In genomic region chr17:87447612-87448200, GRCm38 (mm10) we compare ENCODE assay signal across 8 mouse cellular contexts. TPM values are rescaled to one million over a fixed set of nuclear protein-coding genes. Genes with fewer than 3 reads are reported as not detected.
DNase-seq lines count a peak whose midpoint lies in the region; ATAC-seq lines count a peak whose summit lies in the region.

No protein-coding gene starts in this region.

- peaks cover 38% of the 10 kb centered on the region for H3K4me1 ChIP-seq in erythroblast, embryonic 14.5 days (ENCODE audit: control insufficient read depth)
- H3K4me1 ChIP-seq in limb, embryonic 12.5 days (replicated peaks) = peaks cover 22% of the 10 kb centered on the region
- peaks cover 5% of the 10 kb centered on the region; the same call in 1 of the 2 replicates for H3K4me1 ChIP-seq in stomach, embryonic 15.5 days

- peaks cover 12% of the 10 kb centered on the region for H3K27me3 ChIP-seq in erythroblast, embryonic 14.5 days (ENCODE audit: control insufficient read depth)
- 0 out of 2 replicates have a peak, but pooled peaks cover 8% of the 10 kb centered on the region for H3K27me3 ChIP-seq in limb, embryonic 12.5 days
- H3K27me3 ChIP-seq in stomach, embryonic 15.5 days (replicated peaks) = no peaks in the 10 kb centered on the region

- 42% methylated on average over 12 of the region's 12 CpGs for WGBS in limb, embryonic 12.5 days
- 51% methylated on average over 12 of the region's 12 CpGs for whole genome bisulfite sequencing in stomach, embryonic 15.5 days

- peaks cover 22% of the 10 kb centered on the region for H3K36me3 ChIP-seq in erythroblast, embryonic 14.5 days (ENCODE audit: control insufficient read depth)
- no peaks in the 10 kb centered on the region for H3K36me3 ChIP-seq in limb, embryonic 12.5 days
- no peaks in the 10 kb centered on the region for H3K36me3 ChIP-seq in stomach, embryonic 15.5 days

- peak overlapping the region; percentile 71 for H3K4me2 ChIP-seq in limb, embryonic 12.5 days
- peak overlapping the region; percentile 57 for H3K4me2 ChIP-seq in stomach, embryonic 15.5 days

- peak overlapping the region; percentile 96 for H3K9ac ChIP-seq in limb, embryonic 12.5 days (replicated peaks)
- H3K9ac ChIP-seq in stomach, embryonic 15.5 days = peak overlapping the region; percentile 11; the same call in 1 of the 2 replicates

- H3K9me3 ChIP-seq in erythroblast, embryonic 14.5 days (ENCODE audit: control insufficient read depth, low read length) = no peaks in the 10 kb centered on the region
- H3K9me3 ChIP-seq in limb, embryonic 12.5 days = no peaks in the 10 kb centered on the region
- H3K9me3 ChIP-seq in stomach, embryonic 15.5 days = no peaks in the 10 kb centered on the region

- H3K4me3 ChIP-seq in erythroblast, embryonic 14.5 days (replicated peaks) = peak overlapping the region; percentile 91
- peak overlapping the region; percentile 94 for H3K4me3 ChIP-seq in limb, embryonic 12.5 days (replicated peaks)
- H3K4me3 ChIP-seq in stomach, embryonic 15.5 days (replicated peaks) = peak overlapping the region; percentile 89

- DNase-seq in thymus, postnatal 14 days = peak; percentile 12
- no peak for DNase-seq in thymus, postnatal 4 days
- DNase-seq in spleen, postnatal 36 days (ENCODE audit: low spot score in 2 of 2) = no peak
- no peak for DNase-seq in frontal cortex, adult 2 months (ENCODE audit: extremely low spot score in 1 of 2, low spot score in 1 of 2)

- no peak for ATAC-seq in erythroblast, adult 5-6 weeks (replicated peaks; ENCODE audit: low FRiP score, poor library complexity, severe bottlenecking)
- ATAC-seq in limb, embryonic 12.5 days (ENCODE audit: insufficient number of reproducible peaks, insufficient read depth, low FRiP score, low TSS enrichment, low read depth) = peak; percentile 8; the same call in 1 of the 2 replicates
- ATAC-seq in stomach, embryonic 15.5 days (ENCODE audit: insufficient read depth, low FRiP score, low read depth) = no peak

- peak overlapping the region; percentile 98; the same call in 1 of the 2 replicates for H3K27ac ChIP-seq in limb, embryonic 12.5 days
- H3K27ac ChIP-seq in stomach, embryonic 15.5 days = peak overlapping the region; percentile 96; the same call in 1 of the 2 replicates

RNA-seq across cellular contexts. Expression of gene Calm2, which starts 1.0 kb away (rescaled TPM):
- polyA plus RNA-seq in erythroblast, embryonic 14.5 days (2012) = 2.3 and 3.2 TPM in 2 replicates
- total RNA-seq in erythroblast, adult 5-6 weeks (2015; ENCODE audit: low replicate concordance) = 185 and 230 TPM in 2 replicates
- 221 and 301 TPM in 2 replicates for total RNA-seq in erythroblast, adult 5-6 weeks (2017; ENCODE audit: low replicate concordance)
- polyA plus RNA-seq in limb, embryonic 12.5 days (2016; fragmentation: Nextera tagmentation; extraction: Ambion mirVana) = 850 and 865 TPM in 2 replicates
- polyA plus RNA-seq in stomach, embryonic 15.5 days (2015; fragmentation: Nextera tagmentation; extraction: Ambion mirVana) = 879 and 956 TPM in 2 replicates
- 2,836 and 2,917 TPM in 2 replicates for polyA plus RNA-seq in frontal cortex, adult 2 months (2012; rRNA removed)

RNA-seq across cellular contexts. Expression of gene Stpg4, which starts 20.2 kb away (rescaled TPM):
- polyA plus RNA-seq in erythroblast, embryonic 14.5 days (2012) = not detected in 2 replicates
- not detected in 2 replicates for total RNA-seq in erythroblast, adult 5-6 weeks (2015; ENCODE audit: low replicate concordance)
- total RNA-seq in erythroblast, adult 5-6 weeks (2017; ENCODE audit: low replicate concordance) = not detected in 2 replicates
- not detected in 2 replicates for polyA plus RNA-seq in limb, embryonic 12.5 days (2016; fragmentation: Nextera tagmentation; extraction: Ambion mirVana)
- not detected in 2 replicates for polyA plus RNA-seq in stomach, embryonic 15.5 days (2015; fragmentation: Nextera tagmentation; extraction: Ambion mirVana)
- polyA plus RNA-seq in frontal cortex, adult 2 months (2012; rRNA removed) = not detected in 2 replicates

Comparison
In these comparisons a context has a peak if more than half of its experiments do, and no peak if none do; other contexts are left out.
1. RNA of gene Calm2, which starts 1.0 kb away (polyA plus RNA-seq): 2,836 to 2,917 TPM in frontal cortex, adult 2 months, 879 to 956 TPM in stomach, embryonic 15.5 days and 850 to 865 TPM in limb, embryonic 12.5 days; 2.3 to 3.2 TPM in erythroblast, embryonic 14.5 days; every median in the first group is over 100 times any median in the second.
2. Peak in every context shown above with its lines, with median percentiles within 50 percentile points of each other: H3K4me3 ChIP-seq.